Mouse (Mus musculus) liver, adult 10 weeks (tissue): ENCODE results near the gene Megf9. TPM values are rescaled to one million over a fixed set of nuclear protein-coding genes. Genes with fewer than 3 reads are reported as not detected.

Experiments used
- polyA plus RNA-seq: library from polyadenylated mRNA; stranded (reverse); fragments of 350-450 nt; fragmentation: Illumina TruSeq; extraction: RNeasy Lipid Tissue Mini Kit (QIAGEN cat#74804); gene quantifications from one replicate; pipeline ENCODE4 v1.2.3, GENCODE M21; 2014; ENCODE audit warnings: low read depth, low replicate concordance

Gene Megf9
- 27.1 TPM for polyA plus RNA-seq

DNA sequence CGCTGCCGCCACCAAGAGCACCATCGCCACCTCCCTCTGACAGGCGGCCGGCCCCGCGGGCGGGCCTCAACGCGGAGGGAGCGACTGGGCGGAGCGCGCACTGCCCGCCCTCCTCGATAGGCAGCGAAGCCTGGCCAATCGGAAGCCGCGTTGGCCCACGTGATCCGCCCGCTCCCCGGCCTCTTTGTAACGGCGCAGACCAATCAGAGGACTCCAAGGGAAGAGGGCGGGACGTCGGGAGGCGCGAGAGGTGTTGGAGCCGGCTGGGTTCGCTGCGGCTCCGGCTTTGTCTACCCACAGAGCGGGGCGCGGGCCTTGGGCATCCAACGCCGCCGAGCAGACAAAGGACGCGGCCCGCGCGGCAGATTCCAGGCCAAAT, at the start of gene Megf9:
Gene Megf9, minus strand, starts transcription at position 105 of the 379 bp plus-strand sequence.

DNA sequence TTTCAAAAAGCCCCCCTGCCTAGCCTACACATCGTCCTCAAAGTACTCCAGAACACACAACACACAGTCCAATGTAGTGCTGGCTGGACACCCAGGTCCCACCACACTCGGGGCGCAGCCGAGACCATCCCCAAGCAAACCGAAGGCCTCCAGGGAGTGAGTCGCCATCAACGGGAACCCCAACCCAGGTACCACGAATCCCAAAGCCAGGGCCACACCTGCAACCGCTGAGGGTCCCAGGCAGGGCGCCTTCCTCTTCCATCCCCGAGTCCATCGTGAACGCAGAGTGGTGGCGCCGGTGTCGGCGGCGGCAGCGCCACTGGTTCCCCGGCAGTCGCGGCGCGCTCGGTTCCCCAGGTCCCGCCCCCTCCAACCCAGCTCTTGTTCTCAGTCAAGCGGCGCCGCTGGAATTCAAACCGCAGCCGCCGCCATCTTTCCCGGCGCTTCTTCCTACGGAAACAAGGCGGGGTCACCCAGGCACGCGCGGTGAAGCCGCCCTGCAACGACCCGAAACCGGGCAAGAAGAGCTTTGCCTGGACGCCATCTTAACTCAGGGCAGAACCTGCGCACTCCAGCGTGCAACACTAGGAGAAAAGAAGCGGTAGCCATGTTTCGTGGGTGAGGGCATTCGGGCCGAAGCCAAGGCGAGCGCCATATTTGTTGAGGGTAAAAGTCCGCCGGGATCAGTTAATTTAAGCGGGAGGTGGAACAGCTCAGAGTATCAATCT, 124.6 kb downstream of the Megf9 start, which contains the start of gene Cdk5rap2:
Gene Cdk5rap2, minus strand, starts transcription at position 450 of the 728 bp plus-strand sequence.

Other genes starting within 250 kb of the Megf9 start
- gene Cdk5rap2, start 124.6 kb downstream of the Megf9 start, polyA plus RNA-seq = 2.0 TPM